Mouse (Mus musculus): ENCODE results near the gene Prkce. TPM values are rescaled to one million over a fixed set of nuclear protein-coding genes. Genes with fewer than 3 reads are reported as not detected.

Gene Prkce
- polyA plus RNA-seq, 1 experiment from 2014 or later: 7.4 TPM

DNA sequence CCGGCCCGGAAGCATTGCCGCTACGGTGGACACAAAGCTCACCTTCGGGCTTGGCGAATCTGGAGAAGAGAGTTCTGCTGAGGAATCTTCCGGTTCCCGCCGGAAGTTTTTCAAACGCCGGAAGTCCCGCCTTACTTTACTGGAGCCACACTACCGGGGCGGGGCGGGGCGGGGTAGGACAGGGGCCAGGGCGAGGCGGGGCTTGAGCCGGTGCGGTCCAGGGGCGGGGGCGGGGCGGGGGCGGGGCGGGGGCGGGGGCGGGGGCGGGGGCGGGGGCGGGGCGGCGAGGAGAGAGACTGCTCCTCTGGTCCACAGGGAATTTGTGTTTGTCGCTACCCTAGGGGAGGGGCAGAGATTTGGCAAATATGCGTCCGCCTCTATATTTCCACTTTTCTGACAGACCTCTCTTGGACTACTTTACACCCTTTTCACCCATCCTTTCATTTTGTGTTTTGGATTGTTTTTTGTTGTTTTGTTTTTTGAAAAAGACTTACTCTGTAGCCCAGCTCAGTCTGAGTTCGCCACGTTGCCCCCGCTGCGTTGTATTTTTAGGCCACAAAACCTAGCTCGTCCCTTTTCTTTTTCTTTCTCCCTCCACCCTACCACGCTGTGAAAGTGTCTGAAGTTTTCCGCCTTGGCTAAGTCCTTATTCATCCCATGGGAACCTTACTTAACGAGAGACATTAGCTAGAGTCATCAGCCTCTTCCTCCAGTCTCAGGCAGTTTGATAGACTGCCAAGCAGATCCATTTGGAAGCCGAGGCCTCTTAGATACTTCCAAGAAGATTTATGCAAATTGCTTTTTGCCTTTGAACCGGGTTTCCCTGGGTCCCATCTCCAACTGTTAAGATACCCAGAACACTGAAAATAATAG is 22.3 kb upstream of the Prkce start, which contains the start of gene Srbd1:
TSS of gene Srbd1 (minus strand) at position 97 of the 873 bp plus-strand sequence.
- 0 out of 2 replicates have a peak within 1 kb of the TSS, but pooled peaks have one; percentile 47 for H3K27ac ChIP-seq (ENCODE audit: low read depth, low read length)
- peak; percentile 96 for ATAC-seq (ENCODE audit: low FRiP score)

DNA sequence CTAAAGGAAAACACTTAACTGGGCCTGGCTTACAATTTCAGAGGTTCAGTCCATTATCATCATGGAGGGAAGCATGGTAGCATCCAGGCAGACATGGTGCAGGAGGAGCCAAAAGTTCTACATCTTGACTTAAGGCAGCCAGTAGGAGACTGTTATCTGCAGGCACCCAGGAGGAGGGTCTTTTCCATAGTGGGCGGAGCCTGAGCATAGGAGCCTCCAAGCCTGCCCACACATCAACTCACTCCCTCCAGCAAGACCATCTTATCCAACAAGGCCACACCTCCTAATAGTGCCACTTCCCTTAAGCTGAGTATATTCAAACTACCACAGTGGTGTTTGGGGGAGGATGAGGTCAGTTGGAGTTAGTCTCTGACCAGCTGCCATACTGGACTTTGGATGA is 17.9 kb upstream of the Prkce start:
- ATAC-seq (ENCODE audit: low FRiP score) (no peak), DNase-seq (ENCODE audit: low spot score) (no peak)
- 92% methylated on average over 1 of the region's 1 CpGs for WGBS
- Histone ChIP-seq H3K27ac (ENCODE audit: low read depth, low read length) (no peak overlapping the region), H3K4me3 (ENCODE audit: low read depth, low read length) (no peak overlapping the region), H3K4me2 (replicated peaks; ENCODE audit: low read depth, low read length) (no peak overlapping the region), H3K36me3 (ENCODE audit: control insufficient read depth, insufficient read depth, low read length) (no peaks in the 10 kb centered on the region), H3K9me3 (ENCODE audit: control insufficient read depth, low read length) (no peaks in the 10 kb centered on the region), H3K27me3 (ENCODE audit: control insufficient read depth, insufficient read depth, low read length) (no peaks in the 10 kb centered on the region), H3K9ac (ENCODE audit: low read depth, low read length) (no peak overlapping the region), H3K4me1 (replicated peaks; ENCODE audit: control insufficient read depth, insufficient read depth, low read length) (no peaks in the 10 kb centered on the region)

More for the DNA sequence above, 22.3 kb upstream of the Prkce start, which contains the start of gene Srbd1:
- WGBS: 2% methylated on average over 35 of the region's 45 CpGs
- peak within 1 kb of the TSS; percentile 92 for H3K4me2 ChIP-seq (replicated peaks; ENCODE audit: low read depth, low read length)
- no peaks in the 10 kb centered on the region for H3K27me3 ChIP-seq (ENCODE audit: control insufficient read depth, insufficient read depth, low read length)
- H3K9me3 ChIP-seq (ENCODE audit: control insufficient read depth, low read length): no peaks in the 10 kb centered on the region
- H3K9ac ChIP-seq (ENCODE audit: low read depth, low read length): peak within 1 kb of the TSS; percentile 75
- peak; percentile 97 for DNase-seq (ENCODE audit: low spot score)
- no peaks in the 10 kb centered on the region for H3K36me3 ChIP-seq (ENCODE audit: control insufficient read depth, insufficient read depth, low read length)
- peak within 1 kb of the TSS; percentile 76 for H3K4me3 ChIP-seq (ENCODE audit: low read depth, low read length)
- no peaks in the 10 kb centered on the region for H3K4me1 ChIP-seq (replicated peaks; ENCODE audit: control insufficient read depth, insufficient read depth, low read length)

DNA sequence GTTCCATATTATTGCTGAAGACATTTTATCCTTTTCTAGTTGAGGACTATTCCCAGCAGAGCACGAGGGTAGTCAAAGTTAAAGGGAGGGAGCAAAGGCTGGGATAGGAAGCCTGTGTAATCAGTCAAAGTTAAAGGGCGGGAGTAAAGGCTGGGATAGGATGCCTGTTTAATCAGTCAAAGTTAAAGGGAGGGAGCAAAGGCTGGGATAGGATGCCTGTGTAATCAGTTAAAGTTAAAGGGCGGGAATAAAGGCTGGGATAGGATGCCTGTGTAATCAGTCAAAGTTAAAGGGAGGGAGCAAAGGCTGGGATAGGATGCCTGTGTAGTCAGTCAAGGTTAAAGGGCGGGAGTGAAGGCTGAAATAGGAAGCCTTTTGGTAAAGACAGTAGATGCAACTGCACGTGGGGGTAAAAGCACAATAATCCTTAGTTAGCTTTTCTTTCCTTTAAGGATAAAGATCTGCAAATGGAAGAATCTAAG is 16.7 kb upstream of the Prkce start:
- WGBS: 11% methylated on average over 5 of the region's 5 CpGs
- H3K9me3 ChIP-seq (ENCODE audit: control insufficient read depth, low read length): no peaks in the 10 kb centered on the region
- no peak overlapping the region for H3K27ac ChIP-seq (ENCODE audit: low read depth, low read length)
- no peak overlapping the region for H3K4me3 ChIP-seq (ENCODE audit: low read depth, low read length)
- no peaks in the 10 kb centered on the region for H3K27me3 ChIP-seq (ENCODE audit: control insufficient read depth, insufficient read depth, low read length)
- no peaks in the 10 kb centered on the region for H3K4me1 ChIP-seq (replicated peaks; ENCODE audit: control insufficient read depth, insufficient read depth, low read length)
- no peak overlapping the region for H3K9ac ChIP-seq (ENCODE audit: low read depth, low read length)
- H3K36me3 ChIP-seq (ENCODE audit: control insufficient read depth, insufficient read depth, low read length): no peaks in the 10 kb centered on the region
- ATAC-seq (ENCODE audit: low FRiP score): peak; percentile 92
- no peak overlapping the region for H3K4me2 ChIP-seq (replicated peaks; ENCODE audit: low read depth, low read length)
- peak; percentile 81 for DNase-seq (ENCODE audit: low spot score)

DNA sequence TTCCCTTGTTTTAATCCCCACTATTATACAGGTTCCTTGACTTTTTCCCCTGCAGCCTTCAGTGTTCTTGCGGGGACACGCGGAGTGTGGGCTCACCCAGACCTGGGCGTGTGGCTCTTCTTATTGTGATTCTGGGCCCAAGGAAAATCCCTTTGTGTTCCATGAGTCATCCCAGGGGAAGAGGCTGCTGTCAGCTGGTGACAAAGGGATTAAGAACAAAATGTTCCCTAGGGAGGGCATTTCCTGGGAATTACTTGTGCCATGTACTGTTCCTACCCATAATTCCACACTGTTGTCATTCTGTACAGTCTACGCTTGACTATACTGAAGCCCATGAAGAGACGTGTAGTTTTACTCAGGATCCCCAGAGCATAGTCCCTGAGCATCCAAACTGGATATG is 10.6 kb upstream of the Prkce start:
- H3K9me3 ChIP-seq (ENCODE audit: control insufficient read depth, low read length): no peaks in the 10 kb centered on the region
- no peak overlapping the region for H3K9ac ChIP-seq (ENCODE audit: low read depth, low read length)
- no peaks in the 10 kb centered on the region for H3K4me1 ChIP-seq (replicated peaks; ENCODE audit: control insufficient read depth, insufficient read depth, low read length)
- H3K4me2 ChIP-seq (replicated peaks; ENCODE audit: low read depth, low read length): no peak overlapping the region
- DNase-seq (ENCODE audit: low spot score): no peak
- WGBS: 78% methylated on average over 6 of the region's 6 CpGs
- H3K4me3 ChIP-seq (ENCODE audit: low read depth, low read length): no peak overlapping the region
- H3K36me3 ChIP-seq (ENCODE audit: control insufficient read depth, insufficient read depth, low read length): no peaks in the 10 kb centered on the region
- H3K27ac ChIP-seq (ENCODE audit: low read depth, low read length): no peak overlapping the region
- H3K27me3 ChIP-seq (ENCODE audit: control insufficient read depth, insufficient read depth, low read length): no peaks in the 10 kb centered on the region
- no peak for ATAC-seq (ENCODE audit: low FRiP score)

DNA sequence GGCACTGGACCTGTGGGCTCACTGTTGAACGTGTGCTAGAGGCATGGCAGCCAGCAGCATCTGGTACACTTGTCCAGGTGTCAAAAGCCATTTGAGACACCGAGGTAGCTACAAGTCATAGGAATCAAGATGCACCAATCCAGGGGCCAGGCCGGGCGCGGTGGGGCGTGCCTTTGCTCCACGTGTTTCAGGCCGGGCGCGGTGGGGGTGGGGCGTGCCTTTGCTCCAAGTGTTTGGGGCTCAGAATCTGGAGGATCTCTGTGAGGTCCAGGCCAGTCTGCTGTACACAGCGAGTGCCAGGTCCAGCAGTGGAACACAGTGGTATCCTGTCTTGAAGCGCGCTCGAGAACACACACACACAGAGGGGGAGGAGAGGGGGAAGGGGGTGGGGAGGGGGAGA is 4.9 kb upstream of the Prkce start:
- Histone ChIP-seq H3K4me2 (replicated peaks; ENCODE audit: low read depth, low read length) (no peak overlapping the region), H3K27ac (ENCODE audit: low read depth, low read length) (no peak overlapping the region), H3K27me3 (ENCODE audit: control insufficient read depth, insufficient read depth, low read length) (no peaks in the 10 kb centered on the region), H3K4me1 (replicated peaks; ENCODE audit: control insufficient read depth, insufficient read depth, low read length) (no peaks in the 10 kb centered on the region), H3K36me3 (ENCODE audit: control insufficient read depth, insufficient read depth, low read length) (no peaks in the 10 kb centered on the region), H3K9me3 (ENCODE audit: control insufficient read depth, low read length) (no peaks in the 10 kb centered on the region), H3K4me3 (ENCODE audit: low read depth, low read length) (no peak overlapping the region), H3K9ac (ENCODE audit: low read depth, low read length) (no peak overlapping the region)
- ATAC-seq (ENCODE audit: low FRiP score) (no peak), DNase-seq (ENCODE audit: low spot score) (no peak)
- 55% methylated on average over 15 of the region's 15 CpGs for WGBS

DNA sequence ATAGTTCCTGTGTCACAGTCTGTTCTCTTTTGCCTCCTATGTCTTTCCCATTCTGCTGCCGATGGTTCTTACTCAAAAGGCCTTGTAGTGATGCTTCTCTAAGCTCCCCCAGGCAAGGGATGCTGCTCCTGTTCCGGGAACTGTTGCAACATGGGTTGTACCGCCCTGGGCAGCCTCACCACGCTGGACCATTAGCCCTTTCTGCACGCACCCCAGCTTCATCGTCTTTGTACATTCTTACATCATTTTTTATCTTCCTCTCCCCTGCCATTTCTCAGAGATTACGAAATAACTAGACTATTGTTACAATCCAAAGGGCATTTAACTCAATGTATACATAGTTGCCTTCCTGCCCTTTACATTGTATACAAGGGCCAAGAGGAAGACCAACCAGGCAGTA is 3.2 kb upstream of the Prkce start:
- DNase-seq (ENCODE audit: low spot score): no peak
- WGBS: 81% methylated on average over 7 of the region's 7 CpGs
- Histone ChIP-seq H3K9ac (ENCODE audit: low read depth, low read length) (no peak overlapping the region), H3K36me3 (ENCODE audit: control insufficient read depth, insufficient read depth, low read length) (no peaks in the 10 kb centered on the region), H3K9me3 (ENCODE audit: control insufficient read depth, low read length) (no peaks in the 10 kb centered on the region), H3K4me2 (replicated peaks; ENCODE audit: low read depth, low read length) (no peak overlapping the region), H3K4me1 (replicated peaks; ENCODE audit: control insufficient read depth, insufficient read depth, low read length) (peaks cover 3% of the 10 kb centered on the region; the same call in 1 of the 2 replicates), H3K27ac (ENCODE audit: low read depth, low read length) (no peak overlapping the region), H3K4me3 (ENCODE audit: low read depth, low read length) (no peak overlapping the region), H3K27me3 (ENCODE audit: control insufficient read depth, insufficient read depth, low read length) (no peaks in the 10 kb centered on the region)
- no peak for ATAC-seq (ENCODE audit: low FRiP score)

DNA sequence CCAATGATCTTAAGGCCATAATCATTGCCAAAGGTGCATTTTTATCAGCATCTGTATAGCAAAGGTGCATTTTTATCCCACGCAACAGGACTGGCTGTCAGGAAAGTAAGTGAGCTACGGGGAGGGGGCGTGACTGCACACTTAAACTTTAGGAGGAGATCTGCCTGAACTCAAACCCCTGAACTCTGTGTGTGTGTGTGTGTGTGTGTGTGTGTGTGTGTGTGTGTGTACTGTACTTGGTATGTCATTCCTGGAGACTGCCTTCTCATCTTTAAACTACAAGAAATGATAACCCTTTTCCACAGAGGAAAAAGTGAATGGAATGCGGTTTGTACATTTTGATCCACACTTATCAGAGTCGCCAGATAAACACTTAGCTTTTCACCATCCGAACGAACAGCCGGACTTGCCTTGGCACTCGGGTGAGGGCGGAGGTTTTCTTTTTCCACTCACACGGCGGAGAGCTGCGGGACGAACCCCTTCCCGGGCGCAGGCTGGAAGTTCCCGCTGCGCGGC is 1.5 kb upstream of the Prkce start:
- DNase-seq (ENCODE audit: low spot score) (no peak), ATAC-seq (ENCODE audit: low FRiP score) (no peak)
- peaks cover 3% of the 10 kb centered on the region; the same call in 1 of the 2 replicates for H3K4me1 ChIP-seq (replicated peaks; ENCODE audit: control insufficient read depth, insufficient read depth, low read length)
- peak overlapping the region; percentile 92 for H3K27ac ChIP-seq (ENCODE audit: low read depth, low read length)
- H3K4me3 ChIP-seq (ENCODE audit: low read depth, low read length): peak overlapping the region; percentile 72
- H3K27me3 ChIP-seq (ENCODE audit: control insufficient read depth, insufficient read depth, low read length): no peaks in the 10 kb centered on the region
- no peaks in the 10 kb centered on the region for H3K9me3 ChIP-seq (ENCODE audit: control insufficient read depth, low read length)
- no peaks in the 10 kb centered on the region for H3K36me3 ChIP-seq (ENCODE audit: control insufficient read depth, insufficient read depth, low read length)
- peak overlapping the region; percentile 96 for H3K4me2 ChIP-seq (replicated peaks; ENCODE audit: low read depth, low read length)
- WGBS: 2% methylated on average over 19 of the region's 19 CpGs
- peak overlapping the region; percentile 81 for H3K9ac ChIP-seq (ENCODE audit: low read depth, low read length)

DNA sequence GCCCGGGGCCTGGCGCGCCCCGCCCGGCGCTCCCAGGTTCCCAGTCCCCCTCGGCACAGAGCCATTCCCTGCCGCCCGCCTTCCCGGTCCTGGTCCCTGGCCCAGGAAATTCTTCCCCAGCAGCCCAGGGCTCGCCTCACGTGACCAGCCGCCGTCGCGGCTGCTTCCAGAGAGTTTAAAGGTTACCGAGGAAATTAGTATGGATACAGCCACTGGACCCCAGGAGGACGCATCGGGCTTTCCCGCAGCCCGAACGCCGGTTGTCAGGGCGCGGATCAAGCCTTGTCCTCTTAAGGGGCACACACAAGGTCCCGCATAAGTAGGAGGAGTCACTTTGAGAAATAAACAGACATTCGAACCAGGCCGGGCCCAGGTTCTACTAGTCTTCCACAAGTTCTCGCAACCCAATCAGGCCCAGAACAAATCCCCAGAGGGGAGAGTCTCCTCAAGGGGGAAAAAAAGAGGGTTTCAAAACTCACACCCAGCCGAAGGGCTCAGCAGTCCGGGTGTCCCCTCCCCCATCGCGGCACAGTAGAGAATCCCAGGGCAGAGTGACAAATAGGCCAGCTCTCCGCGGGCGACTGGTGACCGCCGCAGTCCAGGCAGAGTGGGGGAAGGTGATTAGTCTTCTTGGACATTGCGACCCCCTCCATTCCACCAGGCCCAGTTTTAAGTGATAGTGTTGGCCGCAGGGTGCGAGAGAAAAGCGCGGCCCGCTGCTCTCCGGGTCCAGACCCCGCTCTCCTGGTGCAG is 842 bp upstream of the Prkce start:
- Histone ChIP-seq H3K9me3 (ENCODE audit: control insufficient read depth, low read length) (no peaks in the 10 kb centered on the region), H3K4me2 (replicated peaks; ENCODE audit: low read depth, low read length) (peak overlapping the region; percentile 96), H3K9ac (ENCODE audit: low read depth, low read length) (peak overlapping the region; percentile 81), H3K27me3 (ENCODE audit: control insufficient read depth, insufficient read depth, low read length) (no peaks in the 10 kb centered on the region), H3K27ac (ENCODE audit: low read depth, low read length) (peak overlapping the region; percentile 92), H3K4me3 (ENCODE audit: low read depth, low read length) (peak overlapping the region; percentile 72), H3K4me1 (replicated peaks; ENCODE audit: control insufficient read depth, insufficient read depth, low read length) (peaks cover 3% of the 10 kb centered on the region; the same call in 1 of the 2 replicates), H3K36me3 (ENCODE audit: control insufficient read depth, insufficient read depth, low read length) (no peaks in the 10 kb centered on the region)
- WGBS: under 1% methylated on average over 44 of the region's 46 CpGs
- peak; percentile 79 for ATAC-seq (ENCODE audit: low FRiP score)
- peak; percentile 78 for DNase-seq (ENCODE audit: low spot score)

Data from hindbrain, embryonic 11.5 days (tissue).